Mouse (Mus musculus): Measurements from ENCODE around the gene BC051665. TPM values are rescaled to one million over a fixed set of nuclear protein-coding genes. Genes with fewer than 3 reads are reported as not detected.

The BC051665 gene
- polyA plus RNA-seq, 1 experiment from 2014 or later = not detected

DNA sequence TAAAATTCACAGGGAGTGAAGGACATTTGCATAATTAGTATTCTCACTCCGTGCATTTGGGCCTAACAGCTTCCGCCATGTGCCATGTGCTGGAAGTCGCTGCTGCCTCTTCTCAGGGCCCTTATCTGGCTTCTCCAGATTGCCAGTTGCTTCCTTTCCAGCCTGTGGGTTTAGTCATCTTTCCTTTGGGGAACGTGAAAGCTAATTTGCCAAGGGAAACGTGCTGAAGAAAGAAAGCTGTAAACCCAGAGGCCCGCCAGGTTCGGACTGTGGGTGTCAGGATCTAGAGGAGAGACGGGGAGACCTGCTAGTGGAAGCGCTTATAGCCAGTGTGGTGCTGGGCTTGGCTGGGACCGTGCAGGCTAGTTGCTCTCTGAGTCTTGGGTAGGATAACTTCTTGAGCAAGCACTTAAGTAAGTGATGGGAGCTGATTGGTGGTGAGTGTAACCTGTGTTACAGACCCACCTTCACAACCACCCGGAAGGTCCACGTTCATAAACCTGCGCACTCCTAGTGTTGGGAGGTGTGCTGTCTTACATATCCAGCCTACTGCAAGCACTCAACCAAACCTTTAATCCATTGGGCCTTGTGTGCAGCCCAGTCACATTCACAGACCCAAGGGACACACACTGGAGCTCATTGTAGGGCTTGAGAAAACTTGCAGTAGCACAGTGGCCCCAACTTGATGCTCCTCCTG is 42.6 kb downstream of the BC051665 start:
- Histone ChIP-seq H3K9ac (no peak overlapping the region), H3K4me2 (peak overlapping the region; percentile 3), H3K27me3 (replicated peaks) (no peaks in the 10 kb centered on the region), H3K36me3 (peaks cover 20% of the 10 kb centered on the region), H3K4me1 (peaks cover 19% of the 10 kb centered on the region), H3K4me3 (no peak overlapping the region), H3K27ac (replicated peaks) (peak overlapping the region; percentile 65), H3K9me3 (0 out of 2 replicates have a peak, but pooled peaks cover 2% of the 10 kb centered on the region)
- 46% methylated on average over 13 of the region's 13 CpGs for WGBS
- no peak for ATAC-seq (ENCODE audit: extremely low read depth, insufficient number of reproducible peaks, low FRiP score, low TSS enrichment)

GRCm38 (mm10) chr13:60742611-60743010 is 43.6 kb downstream of the BC051665 start:
- no peak overlapping the region for H3K4me3 ChIP-seq
- no peaks in the 10 kb centered on the region for H3K27me3 ChIP-seq (replicated peaks)
- H3K27ac ChIP-seq (replicated peaks) = peak overlapping the region; percentile 65
- no peak overlapping the region for H3K9ac ChIP-seq
- peaks cover 28% of the 10 kb centered on the region for H3K4me1 ChIP-seq
- ATAC-seq (ENCODE audit: extremely low read depth, insufficient number of reproducible peaks, low FRiP score, low TSS enrichment) = no peak
- peaks cover 13% of the 10 kb centered on the region for H3K36me3 ChIP-seq
- H3K4me2 ChIP-seq = no peak overlapping the region
- WGBS = 57% methylated on average over 3 of the region's 3 CpGs
- 0 out of 2 replicates have a peak, but pooled peaks cover 2% of the 10 kb centered on the region for H3K9me3 ChIP-seq

DNA sequence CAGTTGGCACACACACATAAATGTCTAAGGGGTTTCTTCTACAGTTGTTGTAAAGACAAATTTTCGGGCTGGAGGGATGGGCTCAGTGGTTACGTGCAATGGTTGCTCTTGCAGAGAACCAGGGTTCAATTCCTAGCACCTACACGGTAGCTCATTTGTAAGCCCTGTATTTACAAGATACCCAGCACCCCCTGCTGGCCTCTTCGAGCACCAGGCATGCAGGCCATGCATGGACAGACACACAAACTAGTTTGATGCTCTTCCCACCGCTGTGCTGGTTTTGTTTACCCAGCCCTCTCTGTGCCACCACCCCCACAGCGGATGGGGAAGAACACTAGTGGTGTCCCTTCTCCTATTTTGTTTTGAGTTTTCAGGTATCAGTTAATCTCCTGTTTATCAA is 45.9 kb downstream of the BC051665 start:
- no peak overlapping the region for H3K9ac ChIP-seq
- no peak overlapping the region for H3K27ac ChIP-seq (replicated peaks)
- H3K4me3 ChIP-seq = no peak overlapping the region
- H3K27me3 ChIP-seq (replicated peaks) = no peaks in the 10 kb centered on the region
- ATAC-seq (ENCODE audit: extremely low read depth, insufficient number of reproducible peaks, low FRiP score, low TSS enrichment) = no peak
- 84% methylated on average over 6 of the region's 6 CpGs for WGBS
- H3K36me3 ChIP-seq = peaks cover 13% of the 10 kb centered on the region
- no peak overlapping the region for H3K4me2 ChIP-seq
- H3K4me1 ChIP-seq = peaks cover 34% of the 10 kb centered on the region
- H3K9me3 ChIP-seq = 0 out of 2 replicates have a peak, but pooled peaks cover 2% of the 10 kb centered on the region

GRCm38 (mm10) chr13:60738429-60738828 is 47.7 kb downstream of the BC051665 start:
- Histone ChIP-seq H3K9me3 (0 out of 2 replicates have a peak, but pooled peaks cover 2% of the 10 kb centered on the region), H3K27ac (replicated peaks) (peak overlapping the region; percentile 80), H3K27me3 (replicated peaks) (no peaks in the 10 kb centered on the region), H3K9ac (0 out of 2 replicates have a peak overlapping the region, but pooled peaks have one; percentile 50), H3K4me3 (peak overlapping the region; percentile 33), H3K36me3 (peaks cover 13% of the 10 kb centered on the region), H3K4me2 (peak overlapping the region; percentile 65), H3K4me1 (peaks cover 33% of the 10 kb centered on the region)
- ATAC-seq (ENCODE audit: extremely low read depth, insufficient number of reproducible peaks, low FRiP score, low TSS enrichment) = peak; percentile 52; the same call in 1 of the 2 replicates
- WGBS = 10% methylated on average over 9 of the region's 9 CpGs

- 0 out of 2 replicates have a peak, but pooled peaks cover 2% of the 10 kb centered on the region for H3K9me3 ChIP-seq
- peaks cover 27% of the 10 kb centered on the region for H3K4me1 ChIP-seq
- peak overlapping the region; percentile 33 for H3K4me3 ChIP-seq
- 10% methylated on average over 9 of the region's 9 CpGs for WGBS
- peak overlapping the region; percentile 50; the same call in 1 of the 2 replicates for H3K9ac ChIP-seq
- no peaks in the 10 kb centered on the region for H3K27me3 ChIP-seq (replicated peaks)
- peaks cover 17% of the 10 kb centered on the region for H3K36me3 ChIP-seq
- peak overlapping the region; percentile 65 for H3K4me2 ChIP-seq
- peak overlapping the region; percentile 80 for H3K27ac ChIP-seq (replicated peaks)
- peak; percentile 60; the same call in 1 of the 2 replicates for ATAC-seq (ENCODE audit: extremely low read depth, insufficient number of reproducible peaks, low FRiP score, low TSS enrichment)
Measured at GRCm38 (mm10) chr13:60737632-60738324, 48.4 kb downstream of the BC051665 start.

DNA sequence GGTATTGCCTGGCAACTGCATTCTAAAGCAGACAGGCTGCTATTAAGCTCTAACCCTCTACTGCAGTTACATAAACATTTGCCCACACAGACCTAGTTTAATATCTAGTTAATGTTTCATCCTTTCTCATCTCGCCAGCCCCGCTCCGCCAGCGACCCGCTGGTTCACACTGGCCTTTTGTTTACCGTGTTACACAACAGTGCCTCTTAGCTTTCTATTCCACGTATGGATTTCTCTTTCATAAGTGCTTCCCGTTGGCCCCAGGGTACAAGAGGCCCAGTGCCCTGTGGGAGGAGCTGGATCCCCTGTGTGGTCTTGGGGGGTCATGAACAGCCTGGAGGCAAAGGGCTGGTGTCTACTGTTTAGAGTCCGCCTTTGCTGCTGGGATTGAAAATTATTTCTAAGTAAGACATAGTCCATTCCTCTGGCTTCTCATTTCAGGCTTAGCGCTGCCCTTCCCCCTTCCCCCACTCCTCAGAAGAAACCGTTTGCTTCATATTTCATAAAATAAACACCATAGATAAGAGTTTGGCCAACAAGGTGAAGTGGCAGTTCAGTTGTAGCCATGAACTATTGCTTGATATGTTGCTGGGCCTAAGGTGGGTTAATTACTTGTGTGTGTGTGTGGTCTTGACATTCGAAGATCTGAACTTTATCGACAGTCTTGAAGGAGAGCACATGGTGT is 49.6 kb downstream of the BC051665 start:
- H3K27me3 ChIP-seq (replicated peaks) = no peaks in the 10 kb centered on the region
- H3K4me1 ChIP-seq = peaks cover 22% of the 10 kb centered on the region
- 82% methylated on average over 13 of the region's 13 CpGs for WGBS
- H3K36me3 ChIP-seq = peaks cover 17% of the 10 kb centered on the region
- H3K27ac ChIP-seq (replicated peaks) = no peak overlapping the region
- H3K4me3 ChIP-seq = no peak overlapping the region
- no peak overlapping the region for H3K9ac ChIP-seq
- ATAC-seq (ENCODE audit: extremely low read depth, insufficient number of reproducible peaks, low FRiP score, low TSS enrichment) = no peak
- no peak overlapping the region for H3K4me2 ChIP-seq
- 0 out of 2 replicates have a peak, but pooled peaks cover 2% of the 10 kb centered on the region for H3K9me3 ChIP-seq

GRCm38 (mm10) chr13:60735306-60735705 is 50.9 kb downstream of the BC051665 start:
- Histone ChIP-seq H3K9ac (no peak overlapping the region), H3K4me2 (no peak overlapping the region), H3K27ac (replicated peaks) (no peak overlapping the region), H3K9me3 (0 out of 2 replicates have a peak, but pooled peaks cover 2% of the 10 kb centered on the region), H3K4me3 (no peak overlapping the region), H3K36me3 (peaks cover 20% of the 10 kb centered on the region), H3K27me3 (replicated peaks) (no peaks in the 10 kb centered on the region), H3K4me1 (peaks cover 22% of the 10 kb centered on the region)
- no peak for ATAC-seq (ENCODE audit: extremely low read depth, insufficient number of reproducible peaks, low FRiP score, low TSS enrichment)
- 86% methylated on average over 9 of the region's 9 CpGs for WGBS

Other genes with a start within 250 kb of the BC051665 start
- 7.5 and 8.2 TPM in 2 replicates for gene Dapk1, start 184.4 kb downstream of the BC051665 start, polyA plus RNA-seq (2015; fragmentation: Nextera tagmentation; extraction: Ambion mirVana)
- gene Ctsll3, start 16.5 kb upstream of the BC051665 start, polyA plus RNA-seq (2015; fragmentation: Nextera tagmentation; extraction: Ambion mirVana) = not detected in 2 replicates
- gene 4930486L24Rik, start 78.1 kb upstream of the BC051665 start, polyA plus RNA-seq (2015; fragmentation: Nextera tagmentation; extraction: Ambion mirVana) = 0.76 TPM in 1 of 2 replicates, not detected in the other
- 0.48 TPM in 1 of 2 replicates, not detected in the other for gene Gm49392, start 110.5 kb upstream of the BC051665 start, polyA plus RNA-seq (2015; fragmentation: Nextera tagmentation; extraction: Ambion mirVana)
- 6.5 and 9.0 TPM in 2 replicates for gene Ctla2b, start 111.1 kb upstream of the BC051665 start, polyA plus RNA-seq (2015; fragmentation: Nextera tagmentation; extraction: Ambion mirVana)
- gene Tpbpb, start 118.5 kb upstream of the BC051665 start, polyA plus RNA-seq (2015; fragmentation: Nextera tagmentation; extraction: Ambion mirVana) = not detected in 2 replicates
- gene Gm49393, start 149.2 kb upstream of the BC051665 start, polyA plus RNA-seq (2015; fragmentation: Nextera tagmentation; extraction: Ambion mirVana) = not detected in 2 replicates
- gene Gm49391, start 150.2 kb upstream of the BC051665 start, polyA plus RNA-seq (2015; fragmentation: Nextera tagmentation; extraction: Ambion mirVana) = 3.9 TPM in 1 of 2 replicates, not detected in the other
- gene Ctla2a, start 150.3 kb upstream of the BC051665 start, polyA plus RNA-seq (2015; fragmentation: Nextera tagmentation; extraction: Ambion mirVana) = 86.3 and 102 TPM in 2 replicates
- not detected in 2 replicates for gene Tpbpa, start 155.6 kb upstream of the BC051665 start, polyA plus RNA-seq (2015; fragmentation: Nextera tagmentation; extraction: Ambion mirVana)
- 0.11 and 0.24 TPM in 2 replicates for gene Ctsj, start 219.6 kb upstream of the BC051665 start, polyA plus RNA-seq (2015; fragmentation: Nextera tagmentation; extraction: Ambion mirVana)

Measured in heart, embryonic 13.5 days (tissue).